Mouse (Mus musculus): ENCODE results near the gene Nhlrc3.

Nhlrc3 gene

GRCm38 (mm10) chr3:53454561-53454960, 8.6 kb downstream of the Nhlrc3 start:
- CTCF ChIA-PET: no interaction called here

GRCm38 (mm10) chr3:53454005-53454404, 9.1 kb downstream of the Nhlrc3 start:
- CTCF ChIA-PET: no interaction called here

- CTCF ChIA-PET: interaction anchor here (0.7 kb wide), 1 partner anchor 1787 kb away, joined by 7 read pairs; no protein-coding TSS in a partner anchor
Observed at GRCm38 (mm10) chr3:53453346-53453745, 9.8 kb downstream of the Nhlrc3 start.

- CTCF ChIA-PET: no interaction called here
Observed at GRCm38 (mm10) chr3:53452351-53452750, 10.8 kb downstream of the Nhlrc3 start.

GRCm38 (mm10) chr3:53450666-53451065, 12.5 kb downstream of the Nhlrc3 start:
- CTCF ChIA-PET: no interaction called here

GRCm38 (mm10) chr3:53448208-53448607, 14.9 kb downstream of the Nhlrc3 start:
- CTCF ChIA-PET: interaction anchor here (2.0 kb wide), 1 partner anchor 419 kb away, joined by 8 read pairs; no protein-coding TSS in a partner anchor

GRCm38 (mm10) chr3:53446801-53447200, 16.3 kb downstream of the Nhlrc3 start:
- CTCF ChIA-PET: interaction anchor here (0.5 kb wide), 1 partner anchor 212 kb away, joined by 3 read pairs; no protein-coding TSS in a partner anchor

- CTCF ChIA-PET: no interaction called here
Observed at GRCm38 (mm10) chr3:53445540-53445939, 17.6 kb downstream of the Nhlrc3 start.

- CTCF ChIA-PET: interaction anchor here (0.6 kb wide), 1 partner anchor 23 kb away, joined by 12 read pairs; no protein-coding TSS in a partner anchor
Observed at GRCm38 (mm10) chr3:53436550-53436949, 26.6 kb downstream of the Nhlrc3 start.

- CTCF ChIA-PET: no interaction called here
Observed at GRCm38 (mm10) chr3:53434610-53435009, 28.5 kb downstream of the Nhlrc3 start.

- CTCF ChIA-PET: no interaction called here
Observed at GRCm38 (mm10) chr3:53423576-53423975, 39.6 kb downstream of the Nhlrc3 start.

- CTCF ChIA-PET: no interaction called here
Observed at GRCm38 (mm10) chr3:53422691-53423090, 40.4 kb downstream of the Nhlrc3 start.

- CTCF ChIA-PET: no interaction called here
Observed at GRCm38 (mm10) chr3:53421656-53422055, 41.5 kb downstream of the Nhlrc3 start.

- CTCF ChIA-PET: no interaction called here
Observed at GRCm38 (mm10) chr3:53417701-53418100, 45.4 kb downstream of the Nhlrc3 start.

- CTCF ChIA-PET: no interaction called here
Observed at GRCm38 (mm10) chr3:53416036-53416506, 47.1 kb downstream of the Nhlrc3 start.

- CTCF ChIA-PET: no interaction called here
Observed at GRCm38 (mm10) chr3:53413959-53414358, 49.2 kb downstream of the Nhlrc3 start.

GRCm38 (mm10) chr3:53413465-53413864, 49.7 kb downstream of the Nhlrc3 start:
- CTCF ChIA-PET: no interaction called here

GRCm38 (mm10) chr3:53412259-53412658, 50.9 kb downstream of the Nhlrc3 start:
- CTCF ChIA-PET: no interaction called here

GRCm38 (mm10) chr3:53410031-53410430, 53.1 kb downstream of the Nhlrc3 start:
- CTCF ChIA-PET: no interaction called here

GRCm38 (mm10) chr3:53407145-53407544, 56.0 kb downstream of the Nhlrc3 start:
- CTCF ChIA-PET: no interaction called here

Data from spleen, embryonic (tissue).